Mouse (Mus musculus) embryo, embryonic 11.5 days (tissue): ENCODE results near the gene Gfi1.

ENCODE experiments used
- DNase-seq: peaks from one replicate; pipeline ENCODE4 v3.0.0-alpha.2; 2012; ENCODE audit warnings: low read depth, low spot score

Gene Gfi1

DNA sequence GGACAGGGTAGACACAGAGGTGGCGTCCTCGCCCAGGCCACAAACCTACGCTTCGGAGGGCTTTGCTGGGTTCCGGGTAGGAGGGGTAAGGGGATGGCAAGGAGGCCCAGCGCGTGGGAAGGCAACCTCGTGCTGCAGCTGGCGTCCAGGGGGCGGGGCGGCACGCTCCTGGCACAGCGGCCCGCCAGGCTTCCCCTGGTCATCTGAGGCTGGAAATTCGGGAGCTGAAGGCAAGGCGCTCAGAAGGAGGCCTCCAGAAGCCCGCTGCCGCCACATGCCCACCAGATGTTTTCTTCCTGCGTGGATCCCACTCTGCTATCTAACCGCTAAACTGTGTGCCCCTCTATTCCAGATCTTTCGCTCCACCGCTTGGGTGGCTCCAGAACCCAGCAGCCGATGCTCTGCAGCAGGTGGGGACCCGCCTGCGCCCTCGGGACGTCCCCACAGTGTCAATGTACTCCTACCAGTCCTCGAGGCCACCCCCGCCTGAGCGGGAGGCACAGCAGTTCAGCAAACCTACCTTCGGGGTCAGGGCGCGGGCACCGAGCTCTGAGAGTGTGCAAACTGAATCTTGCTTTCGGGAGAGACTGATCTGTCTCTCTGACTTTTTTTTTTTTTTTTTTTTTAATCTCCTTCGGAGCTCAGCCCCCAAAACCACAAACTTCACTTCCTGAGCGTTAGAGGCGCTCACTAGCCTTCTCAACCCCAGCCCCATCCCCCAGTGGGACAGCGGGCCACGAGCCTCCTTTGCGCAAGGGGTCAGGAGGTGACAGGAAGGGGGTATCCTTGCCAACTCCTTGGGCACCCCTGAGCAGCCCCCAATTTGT, at the start of gene Gfi1:
Gfi1 (minus strand) TSS at position 602 of the 827 bp plus-strand sequence.
- no peak for DNase-seq

GRCm38 (mm10) chr5:107772049-107772448, 46.2 kb upstream of the Gfi1 start:
- no peak for DNase-seq

GRCm38 (mm10) chr5:107768224-107768623, 42.4 kb upstream of the Gfi1 start:
- no peak for DNase-seq

DNA sequence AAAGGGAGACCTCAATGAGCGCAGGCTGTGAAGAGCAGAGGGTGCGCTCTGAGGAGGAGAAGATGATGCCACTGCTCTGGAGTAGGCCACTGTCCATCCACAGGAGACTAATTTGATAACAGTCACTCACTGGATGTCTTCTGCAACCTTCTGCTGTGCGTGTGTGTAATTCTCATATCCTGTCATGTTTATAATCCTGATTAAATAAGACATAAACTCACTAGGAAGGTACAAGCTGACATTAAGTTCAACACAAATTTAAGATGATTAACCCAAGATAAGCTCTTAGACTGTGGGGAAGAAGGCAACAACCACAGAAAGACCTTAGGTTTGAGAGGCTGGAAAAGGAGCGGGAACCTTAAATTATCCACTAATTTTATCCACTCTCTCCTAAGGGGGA, 40.1 kb upstream of the Gfi1 start:
- DNase-seq: no peak

- no peak for DNase-seq
These were observed 38.6 kb upstream of the Gfi1 start for GRCm38 (mm10) chr5:107764486-107764885.

DNA sequence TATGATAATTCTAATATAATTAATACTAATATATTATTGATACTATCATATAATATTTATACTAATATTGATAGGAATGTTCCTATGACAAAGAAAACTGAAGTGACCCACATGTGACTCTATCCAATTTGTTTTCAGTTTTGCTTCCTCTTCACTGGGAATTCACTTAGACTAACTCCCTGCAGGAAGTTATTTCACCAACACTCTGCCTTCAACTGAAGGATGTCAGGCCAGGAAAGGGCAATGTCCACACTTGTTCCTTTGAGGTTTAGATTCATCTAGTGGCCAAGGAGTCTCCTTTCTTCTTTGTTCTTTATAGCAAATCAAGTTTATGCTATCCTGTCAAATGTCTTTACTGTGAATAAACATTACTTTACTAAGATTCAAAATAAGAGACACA, 37.8 kb upstream of the Gfi1 start:
- no peak for DNase-seq

- peak; percentile 4 for DNase-seq
These were observed 33.3 kb upstream of the Gfi1 start for GRCm38 (mm10) chr5:107759121-107759520.

DNA sequence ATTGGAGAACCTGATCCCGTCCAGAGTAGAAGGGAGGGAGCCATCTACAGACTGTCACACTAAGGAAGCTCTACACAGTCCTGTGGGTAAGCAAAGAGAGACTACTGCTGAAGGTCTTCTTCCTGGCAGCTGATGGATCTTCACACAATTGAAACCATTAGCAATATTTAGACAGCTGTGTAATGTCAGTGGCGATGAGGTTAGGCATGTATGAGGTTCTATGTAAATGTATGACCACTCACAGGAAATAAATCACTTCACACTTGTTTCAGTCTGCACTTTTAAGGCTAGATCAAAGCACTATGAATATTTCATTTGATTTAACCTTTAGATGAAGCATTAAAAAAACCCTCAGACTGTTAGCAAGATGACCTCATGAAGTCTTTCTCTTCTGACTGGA, 30.2 kb upstream of the Gfi1 start:
- no peak for DNase-seq

DNA sequence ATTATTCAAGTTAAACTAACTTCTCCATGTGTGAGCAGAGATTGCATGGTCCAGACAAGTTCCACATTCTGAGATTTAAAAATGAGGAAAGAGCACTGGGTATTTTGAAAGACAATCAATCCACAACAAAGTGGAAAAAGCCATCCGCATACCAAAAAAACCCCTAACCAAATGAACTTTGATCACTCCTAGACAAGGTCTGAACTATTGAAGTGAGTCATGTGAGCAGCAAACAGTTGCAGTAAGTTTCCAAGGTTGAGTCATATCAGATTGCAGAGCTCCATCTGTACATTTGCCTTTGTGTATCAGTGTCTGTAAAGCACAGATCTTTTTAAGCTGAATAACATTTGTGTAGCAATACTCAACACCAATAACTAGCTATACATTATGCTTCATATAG, 28.9 kb upstream of the Gfi1 start:
- no peak for DNase-seq

DNA sequence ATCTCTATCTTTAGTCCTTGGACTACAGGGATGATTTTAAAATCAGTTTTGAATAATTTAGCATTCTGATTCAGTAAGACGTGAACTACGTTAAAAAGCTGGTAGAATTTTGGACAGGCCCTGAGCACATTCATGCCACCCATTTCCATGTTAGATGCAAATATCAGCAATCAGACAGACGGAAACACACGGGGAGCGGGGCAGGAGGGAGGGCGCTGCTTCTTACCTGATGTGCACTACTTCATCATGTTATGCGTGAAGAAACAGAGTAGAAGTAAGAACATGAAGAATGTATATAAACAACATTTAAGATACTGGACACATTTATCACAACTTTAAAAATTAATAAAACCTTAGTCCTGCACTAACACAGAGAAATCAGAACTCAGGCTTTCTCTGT, 27.8 kb upstream of the Gfi1 start:
- DNase-seq: no peak

DNA sequence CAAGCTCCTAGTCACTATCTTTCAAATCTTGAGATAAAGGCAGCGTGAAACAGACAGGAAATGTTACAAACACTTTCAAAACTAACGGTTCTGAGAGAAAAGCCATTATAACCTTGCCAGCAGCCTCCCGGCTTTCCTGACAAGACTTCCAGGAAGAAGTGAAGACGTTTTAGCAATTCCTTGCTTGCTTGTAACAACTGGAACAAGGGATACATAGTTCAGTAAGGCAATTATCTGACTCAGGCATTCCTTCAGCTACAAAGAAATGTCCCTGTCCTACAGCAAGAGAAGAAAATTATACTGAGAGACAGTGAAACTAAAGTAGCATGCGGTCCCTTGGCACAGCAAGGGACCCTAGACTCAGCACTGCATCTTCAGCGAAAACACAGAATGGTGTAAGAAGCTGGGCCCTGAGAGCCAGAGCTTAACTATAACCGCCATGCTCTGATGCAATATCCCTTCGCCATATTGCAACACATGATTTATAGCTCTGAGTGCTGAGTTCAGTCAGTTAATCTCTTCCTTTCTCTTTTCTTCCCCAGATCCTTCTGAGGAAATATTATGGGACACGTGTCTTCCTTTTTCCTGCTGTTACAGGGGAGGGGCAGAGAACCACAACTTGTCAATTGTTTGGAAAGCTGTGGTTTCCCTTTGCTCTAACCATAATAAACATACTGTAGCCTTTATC, 23.5 kb upstream of the Gfi1 start:
- DNase-seq: no peak

DNA sequence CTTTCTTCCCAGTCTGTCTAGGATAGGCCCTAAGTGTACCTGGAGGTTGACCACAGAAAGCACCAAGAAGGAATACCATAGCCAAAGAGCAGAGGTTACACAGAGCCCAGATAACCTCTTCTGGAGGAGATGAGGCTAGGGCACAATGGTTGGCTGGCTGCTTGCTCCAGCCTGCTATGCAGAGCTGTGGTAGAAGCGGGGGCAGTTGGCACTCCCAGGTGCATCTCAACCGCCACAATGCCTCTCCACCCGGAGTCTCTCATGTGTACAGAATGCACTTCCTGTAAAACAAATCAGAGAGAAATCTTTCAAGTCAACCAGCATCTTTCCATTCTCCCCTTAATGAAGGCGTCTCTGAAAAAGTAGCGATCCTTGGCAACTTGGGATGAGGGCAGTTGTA, 13.2 kb upstream of the Gfi1 start:
- no peak for DNase-seq

DNA sequence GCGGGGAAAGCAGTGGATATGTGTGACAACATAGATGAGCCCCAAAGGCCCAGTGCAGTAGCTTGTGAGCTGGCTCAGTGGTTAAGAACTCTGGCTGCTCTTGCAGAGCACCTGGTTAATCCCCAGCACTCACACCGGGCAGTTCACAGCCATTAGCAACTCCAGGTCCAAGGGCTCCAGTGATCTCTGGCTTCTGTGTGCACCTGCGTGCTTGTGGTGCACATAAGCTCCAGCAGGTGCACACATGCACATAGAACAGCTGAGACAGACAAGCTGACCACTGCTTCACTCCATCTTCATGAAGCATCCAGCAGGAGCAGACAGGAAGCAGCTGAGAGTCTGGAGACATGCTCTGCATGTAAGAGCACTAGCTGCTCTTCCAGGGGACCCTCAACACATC, 12.5 kb upstream of the Gfi1 start:
- DNase-seq: no peak

DNA sequence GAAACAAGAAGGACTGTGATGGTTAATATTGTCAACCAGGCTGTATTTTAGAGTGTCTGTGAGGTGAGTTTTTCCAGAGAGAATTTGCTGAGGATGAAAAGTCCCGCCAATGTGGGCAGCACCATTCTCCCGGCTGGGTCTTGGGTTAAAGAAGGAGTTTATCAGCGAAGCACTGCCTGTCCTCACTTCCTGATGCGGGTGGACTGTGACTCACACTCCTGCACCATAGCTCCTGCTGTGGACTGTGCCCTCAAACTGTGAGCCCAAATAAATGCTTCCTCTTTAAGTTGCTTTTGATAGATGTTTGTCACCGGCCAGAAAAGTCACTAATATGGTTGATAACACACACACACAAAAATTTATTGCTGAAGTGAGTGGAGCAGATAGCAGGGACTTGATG, 10.3 kb upstream of the Gfi1 start:
- no peak for DNase-seq

DNA sequence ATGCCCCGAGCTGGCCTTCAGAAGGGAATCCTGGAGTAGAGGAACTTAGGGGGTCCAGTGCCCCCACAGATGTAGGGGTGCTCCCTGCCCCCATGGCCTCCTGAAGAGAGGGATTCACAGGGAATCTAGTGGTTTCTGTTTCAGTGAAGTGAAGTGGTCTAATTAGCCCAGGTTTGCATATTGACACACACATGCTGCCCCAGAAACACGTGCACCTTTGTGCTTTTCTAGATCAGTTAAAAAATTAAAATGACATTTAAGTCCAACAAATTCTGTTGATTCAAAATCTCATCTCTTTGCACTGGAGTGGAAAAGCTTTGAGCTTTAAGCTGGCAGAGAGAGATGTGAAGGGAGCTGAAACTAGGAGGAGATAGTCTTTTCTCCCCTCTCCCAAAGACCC, 6.0 kb upstream of the Gfi1 start:
- no peak for DNase-seq

GRCm38 (mm10) chr5:107731408-107731807, 5.6 kb upstream of the Gfi1 start:
- no peak for DNase-seq

DNA sequence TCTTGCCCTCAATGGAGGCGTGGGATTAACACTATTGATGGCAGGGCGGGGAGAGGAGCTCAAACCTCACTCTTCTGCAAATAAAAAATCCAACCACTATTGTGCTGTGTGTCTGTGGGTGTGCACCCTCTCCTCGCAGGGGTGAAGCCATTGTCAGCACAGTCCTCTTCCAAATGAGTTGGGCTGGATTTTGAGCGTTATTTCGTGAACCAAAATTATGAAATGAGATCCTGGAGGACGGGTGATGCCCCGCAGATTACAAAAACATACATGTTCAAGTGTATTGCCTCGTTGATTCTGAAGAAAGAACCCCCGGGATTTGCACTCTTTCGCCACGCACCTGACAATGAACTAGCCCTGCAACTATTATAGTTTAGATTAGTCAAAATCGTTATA, 1.2 kb upstream of the Gfi1 start:
- no peak for DNase-seq

DNA sequence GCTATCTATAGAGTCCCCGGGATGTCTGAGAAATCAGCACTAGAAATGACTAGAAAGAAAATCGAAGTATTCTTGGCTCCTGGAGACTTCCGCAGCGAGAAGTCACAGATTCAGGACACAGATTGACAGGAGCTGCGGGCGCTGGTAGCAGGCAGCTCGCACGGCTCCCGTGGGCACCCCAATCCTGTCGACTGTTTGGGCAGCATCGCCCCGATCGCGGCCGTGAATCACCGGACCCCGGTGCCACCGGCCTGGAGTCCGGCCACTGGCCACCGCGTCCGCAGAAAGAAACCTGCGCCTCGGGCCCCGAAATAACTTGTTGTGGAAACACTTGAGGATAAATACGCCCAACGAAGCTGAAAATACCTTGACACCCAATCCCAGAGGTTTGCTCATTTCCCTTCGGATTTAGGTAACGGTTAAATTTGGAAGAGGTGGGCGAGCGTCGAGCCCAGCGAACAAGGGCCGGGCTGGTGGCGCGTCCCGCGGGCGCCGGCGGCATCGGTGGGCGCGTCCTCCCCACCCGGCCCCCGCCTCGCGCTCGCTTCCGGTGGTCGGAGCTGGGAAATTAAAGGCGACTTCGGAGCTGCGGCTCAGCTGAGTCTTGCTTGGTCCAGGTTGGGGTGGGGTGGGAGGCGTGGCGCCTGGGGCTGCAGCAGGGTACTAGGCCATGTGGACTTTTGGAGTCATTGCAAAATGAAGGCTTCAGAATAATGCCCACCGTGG, 608 bp upstream of the Gfi1 start:
- DNase-seq: no peak

- no peak for DNase-seq
These were observed 988 bp downstream of the Gfi1 start for GRCm38 (mm10) chr5:107724661-107725434.

GRCm38 (mm10) chr5:107723541-107724511, 2.0 kb downstream of the Gfi1 start:
- DNase-seq: no peak
